Mouse (Mus musculus) embryo, embryonic 11.5 days (tissue): ENCODE measurements around the gene Hcn1.
A peak's percentile ranks its signal among the peaks of the same experiment; 100 is the strongest.

Experiments used
- DNase-seq: peaks from one replicate; pipeline ENCODE4 v3.0.0-alpha.2; 2012; ENCODE audit warnings: low read depth, low spot score

Hcn1 gene

DNA sequence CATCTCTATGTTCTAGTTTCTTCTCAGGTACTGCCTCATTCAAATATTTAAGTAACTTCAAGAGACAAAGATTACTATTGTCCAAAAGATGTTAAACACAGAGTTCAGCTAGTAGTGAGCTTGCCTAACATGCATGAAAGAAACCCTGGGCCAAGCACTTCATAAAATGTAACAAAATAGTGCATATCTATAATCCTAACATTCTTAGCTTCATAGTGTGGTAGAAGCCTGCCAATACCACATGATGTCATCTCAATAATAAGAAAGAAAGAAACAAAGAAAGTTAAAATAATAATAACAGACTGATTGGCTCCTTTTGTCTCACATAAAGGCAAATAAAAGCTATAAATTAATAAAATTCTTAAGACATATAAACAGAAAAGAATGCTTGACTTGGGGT is 103.5 kb downstream of the Hcn1 start:
- DNase-seq = no peak

DNA sequence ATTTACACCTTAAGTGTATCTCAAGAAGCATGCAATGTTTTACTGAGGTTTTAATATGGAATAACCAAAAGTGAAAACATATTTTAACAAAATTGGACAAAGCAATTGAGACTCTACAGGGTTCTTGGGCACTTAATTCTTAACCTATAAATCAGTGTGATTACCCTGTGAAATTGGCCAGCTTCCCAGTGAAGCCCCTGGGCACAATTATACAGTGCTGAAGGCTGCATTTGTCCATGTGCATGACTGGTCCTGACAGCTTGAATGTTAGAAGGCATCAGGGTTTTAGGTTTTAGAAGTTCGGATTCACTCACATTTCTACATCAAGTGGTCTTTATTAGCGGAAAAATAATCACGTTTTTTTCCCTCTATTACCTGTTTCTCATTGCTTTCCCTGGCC is 103.9 kb downstream of the Hcn1 start:
- peak; percentile 31 for DNase-seq

DNA sequence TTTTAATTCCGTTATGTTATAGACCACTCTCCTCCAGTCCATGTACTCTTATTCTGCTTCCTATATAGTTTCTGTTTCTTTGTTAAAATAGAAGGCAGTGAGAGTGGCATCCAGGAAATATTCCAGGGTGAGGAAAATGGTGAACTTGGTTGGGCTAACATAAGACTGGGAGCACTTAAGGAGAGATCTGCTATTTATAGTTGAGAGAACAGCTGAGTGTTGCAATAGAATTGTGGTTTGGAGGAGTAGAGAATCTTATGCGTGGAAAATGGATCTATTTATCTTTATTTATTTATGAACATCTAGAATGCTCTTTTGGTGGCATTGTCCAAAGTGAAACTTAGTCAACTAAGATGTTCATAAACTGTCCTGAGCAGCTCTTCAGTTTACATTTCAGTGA is 104.4 kb downstream of the Hcn1 start:
- DNase-seq = no peak

DNA sequence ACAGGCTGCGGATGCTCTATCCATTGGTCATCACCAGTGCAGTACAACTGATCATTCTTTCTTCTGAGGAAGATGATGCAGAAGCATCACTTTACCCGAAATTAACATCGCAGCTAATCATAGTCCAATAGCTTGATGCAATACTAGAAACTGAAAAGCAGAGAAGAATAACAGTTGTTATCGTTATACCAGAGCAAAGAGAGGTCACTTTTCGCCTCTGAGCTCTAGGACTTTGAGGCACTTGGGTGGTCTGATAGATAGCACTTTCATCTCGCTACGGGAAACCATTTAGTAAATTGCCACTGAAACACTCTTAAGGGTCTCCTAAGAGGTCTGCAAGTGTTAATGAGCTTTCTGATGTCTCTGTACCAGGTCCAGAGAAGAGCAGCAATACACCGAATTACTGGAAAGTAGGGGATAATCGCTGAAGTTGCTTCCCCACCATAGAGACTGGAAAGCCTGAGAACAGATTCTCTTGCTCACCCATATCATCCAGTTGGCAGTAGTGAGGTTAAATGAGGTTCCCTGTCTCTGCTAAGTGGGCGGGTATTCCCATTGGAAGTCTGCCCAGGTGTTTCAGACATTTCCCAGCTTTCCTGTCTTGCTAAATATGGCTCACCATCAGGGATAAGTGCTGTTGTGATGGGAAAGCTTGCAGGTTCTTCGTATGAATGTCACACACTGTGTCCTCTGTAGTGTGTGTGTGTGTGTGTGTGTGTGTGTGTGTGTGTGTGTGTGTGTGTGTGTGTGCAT is 105.0 kb downstream of the Hcn1 start:
- DNase-seq = no peak

DNA sequence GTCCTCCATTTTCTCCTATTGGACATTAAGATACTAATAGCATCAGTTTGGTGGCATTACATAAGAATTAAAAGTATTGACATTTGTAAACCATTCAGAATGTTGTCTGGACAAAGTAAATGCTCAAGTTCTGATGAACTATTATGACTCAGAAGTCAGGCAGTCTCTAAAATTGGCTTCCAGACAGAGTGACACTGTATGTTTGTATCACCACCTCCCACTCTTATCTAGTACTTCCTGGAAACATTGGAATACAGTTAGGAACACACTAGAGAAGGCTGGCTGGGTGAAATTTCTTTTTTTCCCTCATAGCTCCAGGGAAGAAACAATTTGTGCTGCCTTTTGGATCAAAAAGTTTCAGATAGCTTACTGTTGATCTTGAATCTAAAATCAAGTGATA is 108.7 kb downstream of the Hcn1 start:
- no peak for DNase-seq

- DNase-seq = no peak
Observed at GRCm38 (mm10) chr13:117722090-117722489, 120.0 kb downstream of the Hcn1 start.

DNA sequence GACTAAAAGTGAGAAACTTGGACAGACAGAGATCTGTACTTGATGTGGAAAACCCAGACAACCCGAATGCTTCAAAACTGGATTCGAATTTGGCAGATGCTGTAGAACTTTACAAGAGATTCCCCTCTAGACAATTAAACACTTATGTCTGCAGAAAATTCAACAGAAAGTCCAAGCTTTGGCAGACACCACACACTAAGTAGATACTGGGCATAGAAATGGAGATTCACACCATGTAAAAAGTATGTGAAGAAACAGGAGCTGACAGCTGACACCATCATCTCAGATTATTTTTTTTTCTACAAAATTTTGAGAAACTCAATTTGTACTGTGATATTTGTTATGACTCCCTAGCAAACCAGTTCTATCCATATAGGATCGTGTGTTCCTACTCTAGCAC is 122.0 kb downstream of the Hcn1 start:
- DNase-seq = no peak

DNA sequence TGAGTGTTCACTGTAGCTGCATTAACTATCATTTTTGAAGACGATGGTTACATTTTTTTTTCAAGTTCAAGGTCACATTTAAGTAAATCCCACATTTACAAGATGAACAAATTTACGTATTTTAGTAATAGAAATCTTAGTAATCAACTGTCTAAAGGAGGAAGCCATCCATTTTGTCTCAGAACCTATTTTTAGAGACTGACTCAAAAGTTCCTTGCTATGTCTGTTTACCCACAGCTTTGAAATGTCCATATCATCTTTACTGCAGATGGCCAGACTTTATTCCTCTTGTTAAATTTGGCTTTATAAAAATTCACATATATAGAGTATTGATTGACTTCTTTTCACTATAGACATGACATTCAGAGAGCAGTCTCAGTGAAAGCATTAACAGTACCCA is 126.3 kb downstream of the Hcn1 start:
- no peak for DNase-seq

DNA sequence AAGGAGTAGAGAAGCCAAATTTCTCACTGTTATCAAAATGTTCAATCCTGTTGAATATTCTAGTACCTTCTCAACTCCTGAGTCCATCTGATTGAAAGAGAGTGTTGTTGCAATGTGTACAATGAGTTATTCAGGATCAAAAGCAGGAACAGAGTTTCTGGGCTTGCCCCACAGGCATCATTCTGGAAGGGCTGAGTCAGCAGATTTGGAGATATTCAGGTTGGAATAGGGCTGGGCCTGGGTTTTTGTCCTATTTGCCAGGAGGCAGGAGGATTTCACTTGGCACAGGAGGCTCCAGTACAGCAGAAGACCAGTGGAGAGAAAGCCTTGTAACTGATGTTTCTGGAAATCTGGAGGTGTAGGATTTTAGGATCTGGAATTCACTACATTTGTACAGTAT is 130.6 kb downstream of the Hcn1 start:
- no peak for DNase-seq

GRCm38 (mm10) chr13:117744451-117744850 is 142.3 kb downstream of the Hcn1 start:
- DNase-seq = no peak

GRCm38 (mm10) chr13:117745173-117745572 is 143.1 kb downstream of the Hcn1 start:
- DNase-seq = no peak

GRCm38 (mm10) chr13:117765487-117765886 is 163.4 kb downstream of the Hcn1 start:
- DNase-seq = no peak

DNA sequence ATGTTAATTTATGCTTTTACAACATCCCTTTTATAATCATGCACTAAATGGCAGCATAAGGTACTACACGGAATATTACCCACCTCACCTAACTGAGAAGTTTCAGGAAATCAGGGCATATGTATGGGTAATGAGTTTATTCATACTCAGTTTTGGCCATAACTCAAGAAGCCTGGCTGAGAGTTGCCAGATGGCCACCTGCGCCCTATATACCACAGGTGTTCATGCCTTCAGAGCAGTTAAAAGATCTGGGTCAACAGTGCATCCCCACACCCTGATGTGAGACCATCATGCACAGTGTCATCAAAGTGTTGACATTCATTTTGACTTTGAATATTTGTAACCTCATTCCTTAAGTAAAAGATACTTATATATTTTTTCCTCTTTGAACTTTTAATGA is 183.3 kb downstream of the Hcn1 start:
- no peak for DNase-seq

- DNase-seq = no peak
Observed at GRCm38 (mm10) chr13:117792861-117793260, 190.7 kb downstream of the Hcn1 start.

GRCm38 (mm10) chr13:117801061-117801460 is 198.9 kb downstream of the Hcn1 start:
- DNase-seq = no peak

- peak; percentile 2 for DNase-seq
Observed at GRCm38 (mm10) chr13:117827628-117828027, 225.5 kb downstream of the Hcn1 start.

DNA sequence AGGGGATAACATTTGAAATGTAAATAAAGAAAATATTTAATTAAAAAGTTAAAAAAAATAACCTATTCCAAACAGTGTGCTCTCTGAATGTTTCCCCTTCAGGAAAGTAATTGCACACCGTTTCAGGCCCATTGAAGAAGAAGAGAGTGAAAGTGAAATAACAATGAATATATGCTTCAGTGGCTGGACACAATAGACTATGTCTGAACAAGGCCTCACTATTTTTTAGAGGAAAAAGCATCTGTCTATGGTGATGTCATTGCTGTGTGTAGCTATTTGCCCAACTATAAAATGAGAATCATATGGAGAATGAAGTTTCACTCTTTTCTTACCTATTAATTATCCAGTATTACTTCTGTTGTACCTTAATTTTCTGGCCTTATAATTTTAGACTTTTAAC is 234.5 kb downstream of the Hcn1 start:
- no peak for DNase-seq

DNA sequence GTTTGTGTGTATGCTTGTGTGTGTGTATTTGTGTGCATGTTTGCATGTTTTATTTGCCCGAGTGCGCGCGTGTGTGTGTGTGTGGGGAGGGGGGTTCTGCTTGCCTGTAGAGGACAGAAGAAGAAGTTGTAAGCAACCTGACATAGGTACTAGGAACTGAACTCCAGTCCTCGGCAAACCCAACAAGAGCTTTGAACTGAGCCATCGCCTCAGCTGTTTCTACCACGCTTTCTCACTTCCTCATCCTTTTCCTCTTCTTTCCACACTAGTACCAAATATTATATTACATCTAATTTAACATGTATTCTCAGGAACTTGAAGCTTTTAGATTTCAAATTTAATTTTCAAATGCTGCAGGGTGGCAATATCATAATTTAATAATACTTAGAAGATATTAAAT is 236.1 kb downstream of the Hcn1 start:
- no peak for DNase-seq

- no peak for DNase-seq
Observed at GRCm38 (mm10) chr13:117842366-117842765, 240.2 kb downstream of the Hcn1 start.

GRCm38 (mm10) chr13:117847290-117847689 is 245.2 kb downstream of the Hcn1 start:
- no peak for DNase-seq

DNA sequence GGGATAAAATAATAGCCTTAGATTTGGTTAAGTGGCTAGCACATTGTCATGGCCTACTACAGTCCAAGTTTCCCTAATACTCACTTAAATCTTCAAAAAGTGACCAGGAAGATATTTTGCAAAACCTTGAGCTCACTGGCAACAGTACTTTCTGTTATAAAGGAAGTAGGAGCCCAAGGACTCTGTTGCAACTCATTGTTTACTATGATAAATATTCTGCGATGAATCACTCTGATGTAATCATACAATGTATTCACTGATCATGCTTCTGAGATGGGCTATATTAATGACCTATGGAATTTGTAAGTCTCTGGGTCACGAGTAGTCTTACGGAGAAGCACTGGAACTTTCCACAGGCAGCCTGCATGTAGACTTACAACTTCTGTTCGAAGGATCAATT is 246.6 kb downstream of the Hcn1 start:
- DNase-seq = no peak

DNA sequence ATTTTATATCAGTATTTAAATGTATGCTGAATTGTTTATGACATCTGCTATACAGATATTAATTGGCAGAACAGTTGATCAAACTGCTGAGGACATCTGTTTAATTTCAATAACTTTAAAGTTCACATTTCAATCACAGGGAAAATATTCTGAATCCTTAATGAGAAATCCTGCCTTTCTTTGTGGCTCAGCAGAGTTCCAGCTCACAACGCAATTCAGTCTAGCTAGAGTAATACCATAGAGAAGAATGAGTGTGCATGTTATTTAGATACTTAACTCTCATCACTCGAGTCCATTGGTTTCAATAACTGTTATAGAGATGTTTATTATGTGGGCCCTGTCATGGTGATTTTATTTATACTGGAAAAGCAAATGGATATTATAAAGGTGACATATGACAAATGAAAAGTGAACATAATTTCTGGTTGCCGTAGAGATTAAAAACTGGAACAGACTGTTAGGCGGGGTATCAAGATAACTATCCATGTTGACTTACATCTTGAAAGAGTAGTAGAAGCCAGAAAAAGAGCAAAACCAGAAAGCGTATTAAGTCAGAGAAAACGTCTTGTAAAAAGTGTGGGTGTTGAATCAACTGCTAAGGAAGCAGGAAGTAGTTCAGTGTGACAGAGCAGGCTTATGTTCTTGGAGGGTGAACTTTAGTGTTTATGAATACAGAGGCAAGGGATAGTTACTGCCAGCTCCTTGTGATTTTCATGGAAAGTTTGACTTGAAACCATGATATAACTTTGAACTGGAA is 250.0 kb downstream of the Hcn1 start:
- no peak for DNase-seq

DNA sequence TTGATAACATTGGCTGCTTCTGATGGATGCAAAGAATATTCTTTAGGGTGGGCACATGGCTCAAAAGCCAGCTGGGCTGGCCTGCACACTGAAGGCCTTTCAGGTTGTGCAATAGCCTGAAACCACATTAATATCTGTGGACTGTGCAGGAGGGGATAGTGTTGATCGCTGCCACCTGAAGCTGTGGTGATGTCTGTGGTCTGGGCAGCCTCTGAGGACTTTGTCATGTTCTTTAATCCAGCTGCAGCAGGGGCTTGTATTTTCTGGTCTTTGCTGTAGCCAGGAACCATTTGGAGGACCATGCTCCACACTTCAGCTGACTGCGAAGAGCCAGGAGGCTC is 250.6 kb downstream of the Hcn1 start:
- no peak for DNase-seq
